Mouse (Mus musculus) cerebellum, adult 2 months (tissue): ENCODE results near the gene Armc3.

ENCODE experiments used
- CTCF ChIP-seq: fragments of 200-500 bp; IDR thresholded peaks from 2 replicates; pipeline ENCODE4 v1.5.1; 2011; ENCODE audit warnings: low read depth, mild to moderate bottlenecking, control low read depth, low read length, moderate library complexity, borderline replicate concordance; ENCODE audit not compliant: insufficient read depth
- POLR2A ChIP-seq: fragments of 200-500 bp; IDR thresholded peaks from 2 replicates; pipeline ENCODE4 v1.6.1; 2011; ENCODE audit warnings: low read length, control low read depth, borderline replicate concordance; ENCODE audit not compliant: insufficient read depth

- no peak for TF ChIP-seq CTCF
- no peak for TF ChIP-seq POLR2A
Measured at GRCm38 (mm10) chr2:19310498-19310897, 111.4 kb downstream of the Armc3 start.
